Mouse (Mus musculus) kidney, embryonic 14.5 days (tissue): ENCODE measurements at regions not wholly inside any gene's neighbourhood (a gene's known extent, or its start where the extent isn't known, plus 50 kb on each side); places are given as distances from the start of the nearest gene placed in this dataset.

Experiments
- ATAC-seq: fragments of 200-750 bp; cut with Nextera tagmentation; 2 replicates; pipeline ENCODE4 v1.8.0; 2017; ENCODE audit warnings: moderate number of reproducible peaks, mild to moderate bottlenecking, moderate TSS enrichment, moderate library complexity; ENCODE audit not compliant: low FRiP score, low TSS enrichment
- H3K27ac ChIP-seq: fragments of 300-500 bp; sonication (generic); 2 replicates; pipeline ENCODE4 v1.5.1; 2014; ENCODE audit warnings: low read depth, mild to moderate bottlenecking, low read length, moderate library complexity, mixed read lengths
- H3K27me3 ChIP-seq: fragments of 300-500 bp; sonication (generic); 2 replicates; pipeline ENCODE4 v1.6.1; 2014; ENCODE audit warnings: mild to moderate bottlenecking, low read length; ENCODE audit not compliant: control insufficient read depth, insufficient read depth
- H3K36me3 ChIP-seq: fragments of 300-500 bp; sonication (generic); 2 replicates; pipeline ENCODE4 v1.6.1; 2014; ENCODE audit warnings: low read length, mixed read lengths; ENCODE audit not compliant: control insufficient read depth, insufficient read depth
- H3K4me1 ChIP-seq: fragments of 300-500 bp; sonication (generic); 2 replicates; pipeline ENCODE4 v1.6.1; 2014; ENCODE audit warnings: low read length, mixed read lengths; ENCODE audit not compliant: control insufficient read depth, insufficient read depth
- H3K4me2 ChIP-seq: fragments of 300-500 bp; sonication (generic); replicated peaks from 2 replicates; pipeline ENCODE4 v1.6.1; 2014; ENCODE audit warnings: low read depth, mild to moderate bottlenecking, low read length
- H3K4me3 ChIP-seq: fragments of 300-500 bp; sonication (generic); 2 replicates; pipeline ENCODE4 v1.5.1; 2014; ENCODE audit warnings: mild to moderate bottlenecking, low read length
- H3K9ac ChIP-seq: fragments of 300-500 bp; sonication (generic); 2 replicates; pipeline ENCODE4 v1.6.1; 2014; ENCODE audit warnings: low read depth, mild to moderate bottlenecking, low read length, moderate library complexity
- H3K9me3 ChIP-seq: fragments of 300-500 bp; sonication (generic); 2 replicates; pipeline ENCODE4 v1.6.1; 2016; ENCODE audit warnings: low read length; ENCODE audit not compliant: control insufficient read depth
- WGBS: fragments of 180-500 bp; shearing (Covaris S2); extraction: QIAGEN DNeasy Blood & Tissue Kit; methylation state at CpG from one replicate; pipeline ENCODE4 v1.1.7; 2014; 5-methylcytosine and 5-hydroxymethylcytosine counted together

- Histone ChIP-seq H3K27ac (no peak overlapping the region), H3K4me2 (no peak overlapping the region), H3K4me3 (no peak overlapping the region), H3K9me3 (no peaks in the 10 kb centered on the region), H3K9ac (no peak overlapping the region), H3K36me3 (no peaks in the 10 kb centered on the region), H3K4me1 (no peaks in the 10 kb centered on the region), H3K27me3 (no peaks in the 10 kb centered on the region)
- ATAC-seq, result no peak
- WGBS, result 88% methylated on average over 7 of the region's 7 CpGs
Measured at GRCm38 (mm10) chr15:10864004-10864775, 87.9 kb upstream of the C1qtnf3 start.

GRCm38 (mm10) chr15:10865109-10865508 is 87.0 kb upstream of the C1qtnf3 start:
- Histone ChIP-seq H3K27me3 (no peaks in the 10 kb centered on the region), H3K4me3 (no peak overlapping the region), H3K4me2 (no peak overlapping the region), H3K27ac (no peak overlapping the region), H3K36me3 (no peaks in the 10 kb centered on the region), H3K9me3 (no peaks in the 10 kb centered on the region), H3K4me1 (no peaks in the 10 kb centered on the region), H3K9ac (no peak overlapping the region)
- WGBS, result 70% methylated on average over 5 of the region's 5 CpGs
- ATAC-seq, result no peak

- H3K27ac ChIP-seq, result no peak overlapping the region
- no peak for ATAC-seq
- H3K36me3 ChIP-seq, result no peaks in the 10 kb centered on the region
- no peaks in the 10 kb centered on the region for H3K9me3 ChIP-seq
- no peaks in the 10 kb centered on the region for H3K27me3 ChIP-seq
- no peak overlapping the region for H3K4me2 ChIP-seq
- H3K4me1 ChIP-seq, result no peaks in the 10 kb centered on the region
- no peak overlapping the region for H3K4me3 ChIP-seq
- no peak overlapping the region for H3K9ac ChIP-seq
- WGBS, result 75% methylated on average over 5 of the region's 5 CpGs
Measured at GRCm38 (mm10) chr15:10866794-10867193, 85.3 kb upstream of the C1qtnf3 start.

DNA sequence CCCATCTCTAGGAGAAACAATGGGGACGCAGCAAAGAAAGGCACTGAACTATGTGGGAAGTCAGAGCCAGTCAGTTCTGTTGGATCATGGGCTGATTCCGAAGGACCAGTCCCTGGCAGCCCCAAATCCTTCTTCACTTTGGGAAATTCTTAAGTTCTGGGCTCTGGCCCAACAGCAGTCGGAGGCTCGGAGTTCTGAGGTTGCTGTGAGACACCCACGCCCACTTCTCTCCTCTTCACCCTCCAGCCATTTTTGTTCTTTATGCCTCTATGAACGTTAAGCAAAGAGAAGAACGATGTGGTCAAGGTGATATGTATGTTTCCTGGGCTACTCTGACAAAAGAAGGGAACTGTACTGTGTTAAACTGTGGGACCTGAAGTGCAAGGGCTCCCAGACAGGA is 84.0 kb upstream of the C1qtnf3 start:
- Histone ChIP-seq H3K4me3 (no peak overlapping the region), H3K27me3 (no peaks in the 10 kb centered on the region), H3K4me2 (no peak overlapping the region), H3K36me3 (no peaks in the 10 kb centered on the region), H3K27ac (no peak overlapping the region), H3K4me1 (no peaks in the 10 kb centered on the region), H3K9me3 (no peaks in the 10 kb centered on the region), H3K9ac (no peak overlapping the region)
- ATAC-seq, result no peak
- WGBS, result 88% methylated on average over 7 of the region's 7 CpGs

DNA sequence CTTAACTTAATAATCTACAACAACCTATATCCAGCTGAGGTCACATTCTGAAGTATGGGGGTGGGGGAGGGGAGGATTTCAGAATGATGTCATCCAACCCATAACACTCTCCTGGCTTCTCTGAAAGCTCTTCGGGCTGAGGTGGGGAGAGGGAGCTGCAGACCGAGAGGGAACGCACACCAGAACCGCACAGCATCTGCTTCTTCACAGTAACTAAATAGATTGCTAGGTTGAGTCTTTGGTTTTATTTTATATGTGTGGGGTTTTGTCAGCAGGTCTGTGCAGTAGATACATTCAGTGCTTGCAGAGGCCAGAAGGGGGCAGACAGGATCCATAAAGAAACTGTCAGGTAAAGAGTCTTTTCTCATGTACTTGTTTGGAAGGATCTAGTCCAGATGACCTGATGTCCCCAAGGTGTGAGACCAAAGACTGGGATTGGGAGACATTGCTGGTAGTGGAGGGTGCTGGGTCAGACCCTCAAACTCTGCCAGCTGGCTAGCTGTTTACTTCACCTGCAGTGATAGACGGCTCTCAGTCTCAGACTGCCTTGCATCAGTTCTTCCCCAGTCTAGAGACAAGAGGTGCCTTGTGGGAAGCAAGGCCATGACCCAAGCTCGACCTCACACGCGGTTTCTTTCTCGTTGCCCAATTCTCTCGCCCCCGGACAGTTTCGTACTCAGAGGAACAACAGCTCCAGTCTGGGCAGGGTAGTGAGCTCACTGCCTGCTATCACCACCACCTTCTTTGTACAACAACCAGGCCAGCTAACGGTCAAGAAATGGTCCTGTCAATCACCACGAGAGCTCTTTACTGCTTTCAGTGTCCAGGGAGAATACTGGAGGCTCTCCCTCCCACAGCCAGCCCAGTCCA is 83.2 kb upstream of the C1qtnf3 start:
- H3K36me3 ChIP-seq, result no peaks in the 10 kb centered on the region
- H3K27ac ChIP-seq, result no peak overlapping the region
- H3K4me1 ChIP-seq, result no peaks in the 10 kb centered on the region

GRCm38 (mm10) chr15:10869879-10870278 is 82.3 kb upstream of the C1qtnf3 start:
- no peak overlapping the region for H3K27ac ChIP-seq
- H3K36me3 ChIP-seq, result no peaks in the 10 kb centered on the region
- H3K4me1 ChIP-seq, result no peaks in the 10 kb centered on the region
- no peaks in the 10 kb centered on the region for H3K9me3 ChIP-seq
- no peak for ATAC-seq
- no peak overlapping the region for H3K4me2 ChIP-seq
- H3K27me3 ChIP-seq, result no peaks in the 10 kb centered on the region
- no peak overlapping the region for H3K9ac ChIP-seq
- WGBS, result 67% methylated on average over 13 of the region's 13 CpGs
- H3K4me3 ChIP-seq, result no peak overlapping the region

More for the DNA sequence above, 83.2 kb upstream of the C1qtnf3 start:
- no peaks in the 10 kb centered on the region for H3K27me3 ChIP-seq
- 70% methylated on average over 14 of the region's 14 CpGs for WGBS
- H3K4me3 ChIP-seq, result no peak overlapping the region
- no peaks in the 10 kb centered on the region for H3K9me3 ChIP-seq
- ATAC-seq, result peak; percentile 58
- no peak overlapping the region for H3K4me2 ChIP-seq
- no peak overlapping the region for H3K9ac ChIP-seq

- H3K4me3 ChIP-seq, result no peak overlapping the region
- H3K36me3 ChIP-seq, result no peaks in the 10 kb centered on the region
- 0 out of 2 replicates have a peak, but pooled peaks have one; percentile 67 for ATAC-seq
- H3K27me3 ChIP-seq, result no peaks in the 10 kb centered on the region
- H3K27ac ChIP-seq, result no peak overlapping the region
- no peak overlapping the region; the same call in 1 of the 2 replicates for H3K4me2 ChIP-seq
- no peak overlapping the region for H3K9ac ChIP-seq
- 21% methylated on average over 13 of the region's 13 CpGs for WGBS
- H3K4me1 ChIP-seq, result no peaks in the 10 kb centered on the region
- H3K9me3 ChIP-seq, result no peaks in the 10 kb centered on the region
Measured at GRCm38 (mm10) chr15:10872322-10872967, 79.7 kb upstream of the C1qtnf3 start.

GRCm38 (mm10) chr15:10876328-10876727 is 75.8 kb upstream of the C1qtnf3 start:
- H3K4me1 ChIP-seq, result no peaks in the 10 kb centered on the region
- H3K4me3 ChIP-seq, result no peak overlapping the region
- no peak for ATAC-seq
- no peaks in the 10 kb centered on the region for H3K9me3 ChIP-seq
- 54% methylated on average over 5 of the region's 5 CpGs for WGBS
- H3K4me2 ChIP-seq, result no peak overlapping the region
- no peak overlapping the region for H3K27ac ChIP-seq
- no peaks in the 10 kb centered on the region for H3K36me3 ChIP-seq
- H3K27me3 ChIP-seq, result no peaks in the 10 kb centered on the region
- H3K9ac ChIP-seq, result no peak overlapping the region
